Comparison of ENCODE assay signal across 8 mouse cellular contexts in the genomic region with DNA sequence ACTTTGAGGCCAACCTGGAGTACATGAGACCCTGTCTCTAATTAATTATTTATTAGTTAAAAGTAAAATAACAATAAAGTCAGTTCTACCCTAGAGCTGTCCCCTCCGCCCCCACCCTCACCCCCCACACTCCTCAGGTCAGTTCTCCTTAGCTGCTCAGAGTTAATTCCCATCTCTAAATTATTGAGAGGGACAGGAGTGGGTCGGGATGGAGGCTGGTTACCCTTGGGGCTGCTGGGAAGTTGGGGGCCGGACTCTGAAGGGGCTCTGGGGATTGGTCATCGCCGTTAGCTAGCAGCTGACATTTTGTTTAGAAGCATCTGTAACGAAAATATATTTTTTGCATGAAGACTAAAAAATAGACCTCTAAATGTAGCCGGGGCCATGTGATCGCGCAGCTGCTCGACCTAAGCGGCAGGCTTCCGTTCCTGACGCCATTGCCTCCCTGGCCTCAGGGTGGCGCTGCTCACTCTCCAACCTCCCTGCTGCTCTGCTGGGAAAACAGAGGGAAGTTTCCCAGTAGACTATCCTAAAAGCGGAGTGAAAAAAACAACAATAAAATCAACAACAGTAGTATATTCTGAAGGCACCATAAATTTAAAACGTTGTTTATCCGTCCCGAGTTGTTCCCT. TPM values are rescaled to one million over a fixed set of nuclear protein-coding genes. Genes with fewer than 3 reads are reported as not detected.
A peak's percentile ranks its signal among the peaks of the same experiment; 100 is the strongest.
DNase-seq lines count a peak whose midpoint lies in the region; ATAC-seq and TF ChIP-seq lines count a peak whose summit lies in the region.

No protein-coding gene starts in this region.

- H3K9me3 ChIP-seq in heart, embryonic 14.5 days (ENCODE audit: control insufficient read depth, low read length) = no peaks in the 10 kb centered on the region
- H3K9me3 ChIP-seq in kidney, postnatal 0 days (replicated peaks; ENCODE audit: low read length) = no peaks in the 10 kb centered on the region
- H3K9me3 ChIP-seq in liver, embryonic 13.5 days (replicated peaks) = no peaks in the 10 kb centered on the region

- H3K79me2 ChIP-seq in C2C12 (ENCODE audit: control insufficient read depth, insufficient read depth) = no peaks in the 10 kb centered on the region

- 0 out of 2 replicates have a peak, but pooled peaks have one; percentile 34 for ATAC-seq in heart, embryonic 14.5 days (ENCODE audit: insufficient number of reproducible peaks, insufficient read depth, low FRiP score, low read depth)
- ATAC-seq in kidney, postnatal 0 days (replicated peaks; ENCODE audit: low FRiP score, low read depth) = peak; percentile 68
- no peak for ATAC-seq in liver, embryonic 13.5 days (ENCODE audit: low read depth)

- TF ChIP-seq POLR2A in bone marrow macrophage, adult 2 months (IDR thresholded peaks at IDR 0.05; ENCODE audit: borderline replicate concordance, low read depth, low read length) = no peak

- no peaks in the 10 kb centered on the region for H3K4me1 ChIP-seq in bone marrow macrophage, adult 2 months (ENCODE audit: control insufficient read depth, insufficient read depth, low read length)
- peaks cover 5 to 16% of the 10 kb centered on the region in 2 experiments; a peak in 3 of 4 replicates for H3K4me1 ChIP-seq in heart, embryonic 14.5 days (ENCODE audit: control insufficient read depth in 2 of 2, insufficient read depth in 2 of 2, low read length in 2 of 2)
- no peaks in the 10 kb centered on the region for H3K4me1 ChIP-seq in kidney, postnatal 0 days (replicated peaks; ENCODE audit: insufficient read depth, low read length)
- H3K4me1 ChIP-seq in liver, embryonic 13.5 days (replicated peaks) = peaks cover 13% of the 10 kb centered on the region

- TF ChIP-seq CTCF in C2C12 (IDR thresholded peaks at IDR 0.05; ENCODE audit: control insufficient read depth, insufficient read depth, insufficient read length) = peak; percentile 92
- peak; percentile 90 for TF ChIP-seq CTCF in bone marrow macrophage, adult 2 months (IDR thresholded peaks at IDR 0.05; ENCODE audit: low read depth, low read length)
- TF ChIP-seq CTCF in kidney, postnatal 0 days (IDR thresholded peaks at IDR 0.05; ENCODE audit: low read depth) = peak; percentile 92

- H3K27me3 ChIP-seq in C2C12 (ENCODE audit: control insufficient read depth, insufficient read depth, insufficient read length) = no peaks in the 10 kb centered on the region
- no peaks in the 10 kb centered on the region; the same call in 1 of the 2 replicates for H3K27me3 ChIP-seq in heart, embryonic 14.5 days (ENCODE audit: control insufficient read depth, insufficient read depth, low read length)
- no peaks in the 10 kb centered on the region for H3K27me3 ChIP-seq in kidney, postnatal 0 days (ENCODE audit: insufficient read depth, low read length)
- peaks cover 32% of the 10 kb centered on the region for H3K27me3 ChIP-seq in liver, embryonic 13.5 days

- H3K4me3 ChIP-seq in C2C12 (ENCODE audit: insufficient read depth, poor library complexity, severe bottlenecking) = no peak overlapping the region
- no peak overlapping the region for H3K4me3 ChIP-seq in bone marrow macrophage, adult 2 months (ENCODE audit: insufficient read depth, low read length)
- peak overlapping the region; percentile 8 to 12; a peak in 2 of 4 replicates for H3K4me3 ChIP-seq in heart, embryonic 14.5 days (ENCODE audit: control insufficient read depth in 1 of 2, insufficient read depth in 1 of 2, low read depth in 1 of 2, low read length in 2 of 2)
- 0 out of 2 replicates have a peak overlapping the region, but pooled peaks have one; percentile 5 for H3K4me3 ChIP-seq in kidney, postnatal 0 days (replicated peaks; ENCODE audit: low read depth, low read length)
- H3K4me3 ChIP-seq in liver, embryonic 13.5 days (replicated peaks) = no peak overlapping the region

- H3K9ac ChIP-seq in heart, embryonic 14.5 days (ENCODE audit: low read length) = 0 out of 2 replicates have a peak overlapping the region, but pooled peaks have one; percentile 13
- H3K9ac ChIP-seq in kidney, postnatal 0 days (ENCODE audit: low read depth, low read length) = no peak overlapping the region
- H3K9ac ChIP-seq in liver, embryonic 13.5 days = no peak overlapping the region

- no peak overlapping the region for H3K27ac ChIP-seq in bone marrow macrophage, adult 2 months (ENCODE audit: insufficient read depth, low read depth, low read length)
- no peak overlapping the region for H3K27ac ChIP-seq in heart, embryonic 14.5 days (replicated peaks in 1 of 2; ENCODE audit: control insufficient read depth in 1 of 2, insufficient read depth in 1 of 2, low read depth in 2 of 2, low read length in 2 of 2)
- H3K27ac ChIP-seq in kidney, postnatal 0 days = no peak overlapping the region
- H3K27ac ChIP-seq in liver, embryonic 13.5 days = no peak overlapping the region

- 13% methylated on average over 18 of the region's 18 CpGs for WGBS in heart, embryonic 14.5 days
- WGBS in kidney, postnatal 0 days = 11% methylated on average over 18 of the region's 18 CpGs
- whole genome bisulfite sequencing in liver, embryonic 13.5 days (ENCODE audit: insufficient replicate concordance) = 14% methylated on average over 18 of the region's 18 CpGs

- no peaks in the 10 kb centered on the region for H3K36me3 ChIP-seq in C2C12 (ENCODE audit: control insufficient read depth, insufficient read depth)
- H3K36me3 ChIP-seq in heart, embryonic 14.5 days (ENCODE audit: control insufficient read depth, insufficient read depth, low read length) = no peaks in the 10 kb centered on the region
- H3K36me3 ChIP-seq in kidney, postnatal 0 days (ENCODE audit: insufficient read depth, low read length) = no peaks in the 10 kb centered on the region
- no peaks in the 10 kb centered on the region for H3K36me3 ChIP-seq in liver, embryonic 13.5 days

- no peaks in the 10 kb centered on the region for H3K79me3 ChIP-seq in C2C12 (ENCODE audit: low read depth)

- no peak overlapping the region for H3ac ChIP-seq in C2C12 (ENCODE audit: control insufficient read depth, insufficient read length, low read depth)

- peak; percentile 42 for DNase-seq in fibroblast of lung, adult 2 months (ENCODE audit: low read depth)
- peak; percentile 88 for DNase-seq in kidney, postnatal 0 days (ENCODE audit: low spot score)
- peak; percentile 44 for DNase-seq in liver, embryonic 13.5 days
- peak; percentile 72 for DNase-seq in neural tube, embryonic 10.5 days (ENCODE audit: extremely low spot score, low spot score)
- DNase-seq in testis, postnatal 10 days (ENCODE audit: low spot score) = peak; percentile 90

- H3K4me2 ChIP-seq in heart, embryonic 14.5 days (ENCODE audit: low read length) = peak overlapping the region; percentile 56
- H3K4me2 ChIP-seq in kidney, postnatal 0 days (ENCODE audit: low read length) = peak overlapping the region; percentile 41
- H3K4me2 ChIP-seq in liver, embryonic 13.5 days = peak overlapping the region; percentile 26

TF ChIP-seq in C2C12, 6 proteins besides CTCF, POLR2A, EP300 and RAD21:
- TF ChIP-seq USF1 (IDR thresholded peaks at IDR 0.05; ENCODE audit: low read depth) (peak; percentile 60), FOSL1 (IDR thresholded peaks at IDR 0.05; ENCODE audit: insufficient read depth, low read length, poor library complexity, severe bottlenecking) (no peak)

RNA-seq across cellular contexts. Expression of a gene that starts 26.8 kb away (rescaled TPM):
- polyA plus RNA-seq in C2C12 (2012; fragmentation: generic; extraction: Trizol) = 28.3 TPM
- 20.8 and 25.9 TPM in 2 replicates for polyA plus RNA-seq in bone marrow macrophage, adult 2 months (2012; ENCODE audit: insufficient read depth, insufficient read length, missing spikeins)
- 4.2 and 5.0 TPM in 2 replicates for polyA plus RNA-seq in heart, embryonic 14.5 days (2014; fragmentation: Nextera tagmentation; extraction: Ambion mirVana)
- 17.4 and 17.6 TPM in 2 replicates for polyA plus RNA-seq in kidney, postnatal 0 days (2015; fragmentation: Nextera tagmentation; extraction: Ambion mirVana)
- 8.2 and 11.9 TPM in 2 replicates for polyA plus RNA-seq in liver, embryonic 13.5 days (2015; fragmentation: Nextera tagmentation; extraction: Ambion mirVana)

Comparison
In these comparisons a context has a peak if more than half of its experiments do, and no peak if none do; other contexts are left out.
1. H3K4me3 ChIP-seq: peak in heart, embryonic 14.5 days (2 of 2) and kidney, postnatal 0 days (single experiment); none in C2C12 (single experiment), bone marrow macrophage, adult 2 months (single experiment) and liver, embryonic 13.5 days (single experiment).
2. Peak in every context shown above with its lines, with median percentiles within 50 percentile points of each other: CTCF ChIP-seq, DNase-seq and H3K4me2 ChIP-seq.